Mouse (Mus musculus) frontal cortex, postnatal 10 days (tissue): ENCODE results near the gene Gm10639.
"Not testable (repeated sequence)": the region's sequence is repeated elsewhere in the genome, so short reads cannot be mapped to it uniquely, and the experiment has no call there.

Source experiments
- DNase-seq, 2 experiments: peaks; one replicate each; pipeline ENCODE4 v3.0.0; 2022; ENCODE audit warnings: low spot score in 2 of 2, mixed read lengths in 1 of 2

The Gm10639 gene

GRCm38 (mm10) chr9:78289723-78290122 is at the start of gene Gm10639:
Gene Gm10639, plus strand, starts transcription at chr9:78289923.
- not testable (repeated sequence) for DNase-seq

DNA sequence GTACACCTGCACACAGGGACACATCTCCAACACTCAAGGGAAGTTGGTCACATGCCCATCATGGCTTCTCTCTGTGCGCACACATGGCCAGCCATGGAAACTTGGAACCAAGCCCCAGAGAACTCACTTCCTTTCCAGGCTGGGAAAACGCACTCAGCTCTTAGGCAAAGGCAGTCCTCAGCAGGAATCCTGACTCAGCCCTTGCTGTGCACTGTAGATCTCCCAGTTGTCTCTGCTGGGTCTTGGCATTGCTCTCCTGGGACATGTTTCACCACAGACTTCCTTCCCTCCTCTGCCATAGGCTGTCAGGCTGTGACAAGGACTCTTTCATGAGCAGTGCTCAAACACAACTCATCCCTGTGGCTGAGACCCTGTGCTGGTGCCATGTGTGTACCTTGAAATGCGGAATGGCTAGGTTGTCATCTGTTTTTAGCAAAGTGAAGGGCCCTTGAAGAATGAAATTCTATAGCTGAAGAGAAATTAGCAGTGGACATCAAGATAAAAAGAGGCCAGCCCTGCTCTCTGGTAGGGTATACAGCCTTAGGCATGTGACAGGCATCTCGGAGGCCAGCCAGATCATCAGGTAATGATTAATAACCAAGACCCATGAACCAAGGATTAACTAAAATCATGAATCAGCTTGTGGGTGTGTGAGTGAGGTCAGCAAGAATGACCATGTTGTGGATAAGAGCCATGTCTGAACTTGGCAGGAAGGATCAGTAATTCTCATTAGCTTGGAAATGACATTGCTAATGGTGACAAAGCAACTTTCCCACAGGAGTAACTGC is 33.8 kb upstream of the Gm10639 start:
- not testable (repeated sequence) for DNase-seq

DNA sequence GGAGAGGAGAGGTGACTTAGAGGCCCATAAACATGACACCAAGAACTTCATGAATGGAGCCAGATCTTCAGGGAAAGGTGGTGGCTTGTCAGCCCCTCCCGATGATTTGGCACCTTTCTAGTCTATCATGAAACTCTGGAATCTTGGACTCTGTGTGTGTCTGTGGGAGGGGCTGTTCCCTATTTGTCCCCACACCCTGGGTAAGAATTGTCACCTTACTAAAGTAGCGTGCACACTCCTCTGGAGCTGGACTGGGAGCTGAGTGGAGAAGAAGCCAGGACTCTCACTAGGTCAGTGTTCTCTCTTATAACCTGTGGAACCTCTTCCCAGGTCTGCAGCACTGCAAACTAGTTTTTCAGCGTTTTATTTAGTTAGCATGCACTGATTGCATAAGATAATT is 32.8 kb upstream of the Gm10639 start, which contains the start of gene Gm3776:
TSS of gene Gm3776 (plus strand) at position 216 of the 400 bp plus-strand sequence.
- DNase-seq = not testable (repeated sequence)

DNA sequence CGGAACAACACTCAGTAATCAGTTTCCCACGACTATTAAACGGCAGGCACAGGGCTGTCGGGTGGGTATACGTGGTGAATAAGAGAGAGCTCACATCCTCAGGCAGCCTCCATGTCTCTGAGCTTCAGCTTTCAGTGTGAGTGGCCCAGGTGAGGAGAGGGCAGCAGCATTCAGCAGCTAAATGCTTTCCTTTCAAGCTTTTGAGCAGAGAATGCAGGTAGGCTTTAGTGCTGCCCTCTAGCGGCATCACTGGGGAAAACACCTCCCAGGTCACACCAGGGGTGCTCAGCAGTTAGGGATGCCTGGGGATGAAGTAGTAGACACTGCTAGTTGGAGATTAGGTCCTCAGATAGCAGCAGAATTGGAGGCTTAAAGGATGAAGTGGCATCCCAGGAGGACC is 30.0 kb upstream of the Gm10639 start:
- DNase-seq = peak in 1 of 2 experiments; percentile 5

- not testable (repeated sequence) for DNase-seq
These were observed 18.8 kb upstream of the Gm10639 start for GRCm38 (mm10) chr9:78270945-78271344.

GRCm38 (mm10) chr9:78282002-78282711 is 7.6 kb upstream of the Gm10639 start:
- not testable (repeated sequence) for DNase-seq

DNA sequence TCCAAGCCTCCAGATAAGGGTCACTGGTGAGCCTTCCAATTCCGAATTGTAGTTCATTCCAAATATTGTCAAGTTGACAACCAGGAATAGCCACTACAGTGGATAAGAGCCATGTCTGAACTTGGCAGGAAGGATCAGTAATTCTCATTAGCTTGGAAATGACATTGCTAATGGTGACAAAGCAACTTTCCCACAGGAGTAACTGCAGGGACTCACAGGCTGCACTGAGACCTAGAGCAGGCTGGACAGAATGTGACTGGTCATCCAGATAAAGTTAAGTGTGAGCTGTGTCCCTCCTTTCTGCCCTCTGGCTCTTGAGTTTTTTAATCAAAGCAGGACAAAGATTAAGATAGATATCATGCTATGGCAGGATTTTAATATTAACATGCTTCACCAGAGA is 660 bp upstream of the Gm10639 start:
- DNase-seq = not testable (repeated sequence)

DNA sequence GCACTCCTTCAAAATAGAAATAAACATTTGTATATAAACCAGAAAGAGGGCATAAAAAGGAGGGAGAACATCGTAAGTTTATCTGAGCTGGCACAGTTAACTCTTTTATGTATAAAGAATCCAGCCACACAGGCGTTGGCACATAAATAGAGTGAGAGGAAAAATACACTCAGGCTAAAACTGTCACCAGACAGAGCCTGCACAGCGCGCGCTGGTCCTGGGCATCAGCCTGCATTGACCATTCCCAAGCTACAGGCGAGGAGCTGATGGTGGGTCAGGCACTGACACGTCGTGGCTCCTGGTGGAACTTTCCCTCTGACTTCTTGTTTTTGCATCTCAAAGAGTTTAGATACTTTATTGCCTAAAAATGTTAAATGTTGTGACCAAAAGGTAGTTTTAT is 2.7 kb downstream of the Gm10639 start:
- DNase-seq = not testable (repeated sequence)

DNA sequence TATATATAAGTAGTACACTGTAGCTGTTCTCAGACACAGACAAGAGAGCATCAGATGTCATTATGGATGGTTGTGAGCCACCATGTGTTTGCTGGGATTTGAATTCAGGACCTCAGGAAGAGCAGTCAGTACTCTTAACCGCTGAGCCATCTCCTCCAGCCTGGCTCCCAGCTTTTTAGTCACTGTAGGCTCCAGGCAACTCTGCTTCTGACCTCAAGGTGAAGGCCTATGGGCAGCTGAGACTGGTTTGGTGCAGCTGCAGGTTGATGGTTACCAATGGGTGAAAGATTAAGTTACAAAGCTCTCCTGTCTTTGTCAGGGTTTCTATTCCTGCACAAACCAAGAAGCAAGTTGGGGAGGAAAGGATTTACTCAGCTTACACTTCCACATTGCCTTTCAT is 4.0 kb downstream of the Gm10639 start:
- DNase-seq = not testable (repeated sequence)

DNA sequence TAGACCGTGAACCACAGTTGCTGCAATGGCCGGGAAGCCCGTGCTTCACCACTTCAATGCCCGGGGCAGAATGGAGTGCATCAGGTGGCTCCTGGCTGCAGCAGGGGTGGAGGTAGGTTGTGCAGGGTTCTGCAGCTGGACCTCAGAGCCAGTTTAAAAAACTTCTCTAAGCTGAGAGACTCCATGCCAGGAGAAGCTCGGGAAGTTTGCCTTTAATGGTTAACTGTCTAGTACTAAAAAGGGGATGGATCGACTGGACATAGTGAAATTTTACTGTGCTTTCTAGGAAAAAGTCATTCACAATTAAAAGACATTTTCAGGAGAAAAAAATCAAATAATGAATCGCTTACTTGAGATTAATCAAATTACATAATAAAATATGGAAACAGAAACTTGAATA is 5.1 kb downstream of the Gm10639 start:
- DNase-seq = not testable (repeated sequence)

- peak in 1 of 2 experiments; percentile 17 for DNase-seq
These were observed 6.4 kb downstream of the Gm10639 start for GRCm38 (mm10) chr9:78296089-78296488.

DNA sequence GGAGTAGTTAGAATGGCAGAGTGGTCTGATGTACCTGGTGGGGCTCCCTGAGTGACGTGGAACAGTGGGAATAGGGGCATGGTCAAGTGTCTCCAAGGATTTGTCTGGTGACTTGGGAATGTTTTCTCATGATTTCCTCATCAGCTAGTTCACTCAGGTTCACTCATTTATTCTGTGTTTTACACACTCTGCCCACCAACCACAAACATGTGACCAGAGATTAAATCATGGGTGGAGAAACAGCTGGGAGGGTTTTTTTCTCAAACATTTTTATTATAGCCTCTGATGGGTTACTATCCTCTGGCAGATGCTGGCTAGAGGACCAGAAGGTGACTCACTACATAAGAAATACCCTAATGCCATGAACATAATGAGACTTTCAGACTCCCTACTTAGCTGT is 8.5 kb downstream of the Gm10639 start:
- no peak for DNase-seq

- not testable (repeated sequence) for DNase-seq
These were observed 9.4 kb downstream of the Gm10639 start for GRCm38 (mm10) chr9:78299143-78299542.

DNA sequence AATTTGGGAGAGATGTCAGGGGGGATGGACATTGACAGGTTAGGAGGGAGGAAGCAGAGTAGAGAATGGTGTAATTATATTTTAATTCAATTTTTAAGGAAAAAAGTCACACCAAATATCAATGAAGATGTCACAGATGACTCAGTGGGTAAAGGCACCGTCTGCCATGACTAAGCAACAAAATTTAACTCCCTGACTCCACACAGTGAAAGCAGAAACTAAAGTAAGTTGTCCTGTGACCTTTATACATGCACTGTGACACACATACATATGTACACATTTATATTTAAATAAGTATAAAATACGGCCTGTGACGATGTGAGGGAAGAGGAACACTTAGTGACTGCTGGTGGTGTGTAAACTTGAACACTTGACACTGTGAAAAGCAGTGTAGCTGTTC is 18.4 kb downstream of the Gm10639 start:
- DNase-seq = not testable (repeated sequence)

GRCm38 (mm10) chr9:78314696-78315095 is 25.0 kb downstream of the Gm10639 start, which contains the start of gene Omt2a:
Gene Omt2a, minus strand, starts transcription at chr9:78314796.
- no peak for DNase-seq

DNA sequence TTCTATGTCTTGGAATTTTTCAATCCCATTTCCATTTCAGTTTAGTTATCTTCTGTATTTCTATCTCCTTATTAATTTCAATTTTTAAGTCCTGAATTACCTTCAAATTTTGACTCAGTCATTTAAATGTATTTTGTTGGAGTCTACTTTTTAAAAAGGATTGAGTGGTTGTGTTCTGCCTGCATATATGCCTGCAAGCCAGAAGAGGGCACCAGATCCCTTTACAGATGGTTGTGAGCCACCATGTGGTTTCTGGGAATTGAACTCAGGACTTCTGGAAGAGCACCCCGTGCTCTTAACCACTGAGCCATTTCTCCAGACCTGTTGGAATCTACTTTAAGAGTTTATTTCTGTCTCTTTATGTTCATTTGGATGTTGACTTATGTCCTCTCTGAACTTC is 29.8 kb downstream of the Gm10639 start:
- DNase-seq = no peak

- DNase-seq = not testable (repeated sequence)
These were observed 37.6 kb downstream of the Gm10639 start, which contains the start of gene Omt2b for GRCm38 (mm10) chr9:78327289-78327688. Gene Omt2b, plus strand, starts transcription at chr9:78327589.

DNA sequence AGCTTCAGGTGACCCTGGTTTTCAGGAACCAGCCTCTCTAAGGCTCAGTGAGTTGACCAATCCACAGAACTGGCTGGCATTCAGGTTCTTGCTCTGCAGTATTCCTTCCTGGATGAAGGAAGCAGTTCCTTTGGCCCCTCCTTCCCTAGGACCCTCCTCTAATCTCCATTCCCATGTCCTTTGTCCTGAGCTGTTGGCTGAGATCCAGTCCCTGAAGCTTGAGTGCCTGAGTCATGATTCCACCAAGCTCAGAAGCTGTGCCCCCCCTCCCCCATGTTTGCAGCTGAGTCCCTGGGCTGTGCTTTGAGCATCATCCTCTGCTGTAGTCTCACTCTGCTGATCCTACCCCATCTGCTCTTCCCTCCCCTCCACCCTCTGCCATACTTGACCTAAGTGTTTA is 47.3 kb downstream of the Gm10639 start:
- DNase-seq = not testable (repeated sequence)

DNA sequence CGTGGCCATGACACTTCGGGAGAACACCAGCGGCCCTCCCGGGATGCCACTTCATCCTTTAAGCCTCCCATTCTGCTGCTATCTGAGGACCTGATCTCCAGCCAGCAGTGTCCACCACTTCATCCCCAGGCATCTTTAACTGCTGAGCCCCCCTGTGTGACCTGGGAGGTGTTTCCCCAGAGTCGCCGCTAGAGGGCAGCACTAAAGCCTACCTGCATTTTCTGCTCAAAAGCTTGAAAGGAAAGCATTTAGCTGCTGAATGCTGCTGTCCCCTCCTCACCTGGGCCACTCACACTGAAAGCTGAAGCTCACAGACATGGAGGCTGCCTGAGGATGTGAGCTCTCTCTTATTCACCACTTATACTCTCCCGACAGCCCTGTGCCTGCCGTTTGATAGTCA is 50.6 kb downstream of the Gm10639 start:
- DNase-seq = peak in 1 of 2 experiments; percentile 15

DNA sequence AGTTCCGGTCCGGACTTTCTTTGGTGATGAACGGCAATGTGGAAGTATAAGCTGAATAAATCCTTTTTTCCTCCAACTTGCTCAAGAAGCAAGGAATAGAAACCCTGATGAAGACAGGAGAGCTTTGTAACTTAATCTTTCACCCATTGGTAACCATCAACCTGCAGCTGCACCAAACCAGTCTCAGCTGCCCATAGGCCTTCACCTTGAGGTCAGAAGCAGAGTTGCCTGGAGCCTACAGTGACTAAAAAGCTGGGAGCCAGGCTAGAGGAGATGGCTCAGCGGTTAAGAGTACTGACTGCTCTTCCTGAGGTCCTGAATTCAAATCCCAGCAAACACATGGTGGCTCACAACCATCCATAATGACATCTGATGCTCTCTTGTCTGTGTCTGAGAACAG is 52.8 kb downstream of the Gm10639 start:
- DNase-seq = not testable (repeated sequence)

- not testable (repeated sequence) for DNase-seq
These were observed 53.3 kb downstream of the Gm10639 start for GRCm38 (mm10) chr9:78343055-78343454.

GRCm38 (mm10) chr9:78345235-78345634 is 55.5 kb downstream of the Gm10639 start:
- DNase-seq = not testable (repeated sequence)

DNA sequence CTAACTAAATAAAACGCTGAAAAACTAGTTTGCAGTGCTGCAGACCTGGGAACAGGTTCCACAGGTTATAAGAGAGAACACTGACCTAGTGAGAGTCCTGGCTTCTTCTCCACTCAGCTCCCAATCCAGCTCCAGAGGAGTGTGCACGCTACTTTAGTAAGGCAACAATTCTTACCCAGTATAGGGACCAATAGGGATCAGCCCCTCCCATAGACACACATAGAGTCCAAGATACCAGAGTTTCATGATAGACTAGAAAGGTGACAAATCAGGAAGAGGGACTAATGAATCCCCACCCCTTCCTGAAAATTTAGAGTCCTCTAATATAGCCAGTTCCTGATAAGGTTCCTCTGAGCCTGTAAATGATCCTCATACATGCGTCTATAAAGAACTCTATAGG is 57.3 kb downstream of the Gm10639 start:
- DNase-seq = no peak
